Mouse (Mus musculus) heart, embryonic 11.5 days (tissue): Measurements from ENCODE around the gene Ist1. TPM values are rescaled to one million over a fixed set of nuclear protein-coding genes. Genes with fewer than 3 reads are reported as not detected.

Source experiments
- ATAC-seq: fragments of 200-750 bp; cut with Nextera tagmentation; replicated peaks from 2 replicates; pipeline ENCODE4 v1.8.0; 2017; ENCODE audit warnings: moderate library complexity; ENCODE audit not compliant: insufficient number of reproducible peaks, low FRiP score, low TSS enrichment
- H3K27ac ChIP-seq: fragments of 300-500 bp; sonication (generic); 2 replicates; pipeline ENCODE4 v1.5.1; 2014; ENCODE audit warnings: mild to moderate bottlenecking, low read depth, low read length
- H3K27me3 ChIP-seq: fragments of 300-500 bp; sonication (generic); 2 replicates; pipeline ENCODE4 v1.6.1; 2014; ENCODE audit warnings: mild to moderate bottlenecking, low read length, mixed read lengths; ENCODE audit not compliant: control insufficient read depth, insufficient read depth
- H3K36me3 ChIP-seq: fragments of 300-500 bp; sonication (generic); 2 replicates; pipeline ENCODE4 v1.6.1; 2014; ENCODE audit warnings: mild to moderate bottlenecking, low read length, moderate library complexity, mixed read lengths; ENCODE audit not compliant: control insufficient read depth, insufficient read depth
- H3K4me1 ChIP-seq: fragments of 300-500 bp; sonication (generic); 2 replicates; pipeline ENCODE4 v1.6.1; 2014; ENCODE audit warnings: low read length; ENCODE audit not compliant: control insufficient read depth, insufficient read depth
- H3K4me2 ChIP-seq: fragments of 300-500 bp; sonication (generic); 2 replicates; pipeline ENCODE4 v1.6.1; 2014; ENCODE audit warnings: mild to moderate bottlenecking, moderate library complexity
- H3K4me3 ChIP-seq: fragments of 300-500 bp; sonication (generic); 2 replicates; pipeline ENCODE4 v1.5.1; 2014; ENCODE audit warnings: low read depth, low read length
- H3K9ac ChIP-seq: fragments of 300-500 bp; sonication (generic); 2 replicates; pipeline ENCODE4 v1.6.1; 2014; ENCODE audit warnings: mild to moderate bottlenecking, low read depth, low read length, moderate library complexity
- H3K9me3 ChIP-seq: fragments of 300-500 bp; sonication (generic); replicated peaks from 2 replicates; pipeline ENCODE4 v1.6.1; 2016; ENCODE audit warnings: low read length; ENCODE audit not compliant: control insufficient read depth
- WGBS: fragments of 180-500 bp; shearing (Covaris S2); extraction: QIAGEN DNeasy Blood & Tissue Kit; methylation state at CpG from one replicate; pipeline ENCODE4 v1.1.7; 2014; ENCODE audit not compliant: insufficient replicate concordance; 5-methylcytosine and 5-hydroxymethylcytosine counted together
- polyA plus RNA-seq: library from polyadenylated mRNA; unstranded; fragments of >200 nt; fragmentation: Nextera tagmentation; extraction: Ambion mirVana; gene quantifications from 2 replicates; pipeline ENCODE4 v1.2.1, GENCODE M21; 2014

Gene Ist1
- polyA plus RNA-seq, 1 experiment from 2014 or later = 89.6 TPM

DNA sequence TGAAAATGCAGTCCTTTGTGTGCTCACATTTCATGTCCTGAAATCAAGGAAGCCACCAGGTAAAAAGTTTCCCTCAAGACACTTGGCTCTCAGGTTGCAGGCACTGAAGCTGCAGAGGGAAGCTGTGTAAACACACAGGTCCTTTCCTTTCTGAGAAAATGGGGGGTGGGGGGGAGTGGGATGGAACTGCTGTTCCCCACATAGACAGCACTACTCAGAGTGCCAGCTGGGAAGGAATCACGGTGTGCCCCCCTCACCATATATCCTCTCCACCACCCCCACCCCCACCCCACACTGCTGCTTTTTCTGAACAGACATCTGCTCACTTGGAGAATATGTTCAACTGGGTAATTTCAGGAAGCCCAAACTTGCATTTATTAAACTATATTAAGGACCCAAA is 19.5 kb upstream of the Ist1 start:
- H3K36me3 ChIP-seq = peaks cover 51% of the 10 kb centered on the region
- H3K4me3 ChIP-seq = no peak overlapping the region
- 100% methylated on average over 1 of the region's 1 CpGs for WGBS
- no peaks in the 10 kb centered on the region for H3K27me3 ChIP-seq
- H3K4me2 ChIP-seq = no peak overlapping the region
- H3K9me3 ChIP-seq = no peaks in the 10 kb centered on the region
- no peak overlapping the region for H3K9ac ChIP-seq
- H3K27ac ChIP-seq = no peak overlapping the region
- ATAC-seq = no peak
- H3K4me1 ChIP-seq = no peaks in the 10 kb centered on the region

DNA sequence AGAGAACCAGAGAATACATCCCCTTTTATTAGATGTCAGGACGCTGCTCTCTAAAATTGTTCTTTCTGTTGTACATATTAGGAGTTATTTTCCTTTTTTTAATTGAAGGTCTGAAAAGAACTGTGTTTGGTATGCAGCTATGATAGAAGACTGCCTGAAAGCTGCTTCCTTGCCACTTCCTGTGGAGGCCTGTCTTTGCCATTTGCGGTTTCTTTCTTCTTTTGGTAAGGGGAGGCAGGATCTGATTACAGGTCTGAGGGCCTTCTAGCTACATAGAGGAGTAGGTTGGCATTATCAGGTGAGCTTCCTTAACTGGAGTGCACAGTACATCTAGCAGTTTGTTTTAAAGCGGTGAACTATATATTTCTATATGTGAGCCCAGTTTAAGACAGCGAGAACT is 14.9 kb upstream of the Ist1 start:
- H3K27ac ChIP-seq = no peak overlapping the region
- H3K4me3 ChIP-seq = no peak overlapping the region
- no peak for ATAC-seq
- no peaks in the 10 kb centered on the region for H3K27me3 ChIP-seq
- H3K9me3 ChIP-seq = no peaks in the 10 kb centered on the region
- H3K4me2 ChIP-seq = no peak overlapping the region
- H3K4me1 ChIP-seq = peaks cover 18% of the 10 kb centered on the region
- peaks cover 35% of the 10 kb centered on the region for H3K36me3 ChIP-seq
- no peak overlapping the region for H3K9ac ChIP-seq
- 97% methylated on average over 4 of the region's 4 CpGs for WGBS

DNA sequence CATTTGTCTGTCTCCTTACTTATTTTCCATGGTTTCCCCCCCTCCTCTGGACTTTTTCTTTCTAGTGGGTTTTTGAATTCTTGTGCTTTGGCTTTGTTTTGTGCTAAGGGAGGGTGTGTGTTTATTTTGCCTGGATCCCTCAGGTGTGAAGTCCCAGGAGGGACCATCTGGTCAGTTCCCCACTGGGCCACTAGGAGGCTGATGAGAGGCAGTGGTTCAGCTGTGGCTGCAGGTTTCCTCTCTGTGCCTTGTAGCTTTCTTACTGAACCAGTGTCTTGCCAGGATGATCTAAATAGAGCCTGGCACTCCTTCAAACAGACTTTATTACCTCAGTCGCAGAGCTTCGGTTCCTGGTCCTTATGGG is 13.8 kb upstream of the Ist1 start:
- Histone ChIP-seq H3K27me3 (no peaks in the 10 kb centered on the region), H3K4me3 (peak overlapping the region; percentile 95), H3K4me2 (peak overlapping the region; percentile 94), H3K4me1 (peaks cover 18% of the 10 kb centered on the region), H3K27ac (no peak overlapping the region), H3K9ac (peak overlapping the region; percentile 100; the same call in 1 of the 2 replicates), H3K36me3 (peaks cover 29% of the 10 kb centered on the region), H3K9me3 (no peaks in the 10 kb centered on the region)
- ATAC-seq = 0 out of 2 replicates have a peak, but pooled peaks have one; percentile 52
- 25% methylated on average over 2 of the region's 2 CpGs for WGBS

GRCm38 (mm10) chr8:109706076-109706873 is 13.2 kb upstream of the Ist1 start:
- H3K4me3 ChIP-seq = peak overlapping the region; percentile 95
- H3K36me3 ChIP-seq = peaks cover 23% of the 10 kb centered on the region
- peak overlapping the region; percentile 100 for H3K9ac ChIP-seq
- peak overlapping the region; percentile 94 for H3K4me2 ChIP-seq
- H3K27me3 ChIP-seq = no peaks in the 10 kb centered on the region
- WGBS = 1% methylated on average over 24 of the region's 30 CpGs
- ATAC-seq = peak; percentile 60
- H3K27ac ChIP-seq = peak overlapping the region; percentile 96
- H3K4me1 ChIP-seq = peaks cover 18% of the 10 kb centered on the region
- H3K9me3 ChIP-seq = no peaks in the 10 kb centered on the region

DNA sequence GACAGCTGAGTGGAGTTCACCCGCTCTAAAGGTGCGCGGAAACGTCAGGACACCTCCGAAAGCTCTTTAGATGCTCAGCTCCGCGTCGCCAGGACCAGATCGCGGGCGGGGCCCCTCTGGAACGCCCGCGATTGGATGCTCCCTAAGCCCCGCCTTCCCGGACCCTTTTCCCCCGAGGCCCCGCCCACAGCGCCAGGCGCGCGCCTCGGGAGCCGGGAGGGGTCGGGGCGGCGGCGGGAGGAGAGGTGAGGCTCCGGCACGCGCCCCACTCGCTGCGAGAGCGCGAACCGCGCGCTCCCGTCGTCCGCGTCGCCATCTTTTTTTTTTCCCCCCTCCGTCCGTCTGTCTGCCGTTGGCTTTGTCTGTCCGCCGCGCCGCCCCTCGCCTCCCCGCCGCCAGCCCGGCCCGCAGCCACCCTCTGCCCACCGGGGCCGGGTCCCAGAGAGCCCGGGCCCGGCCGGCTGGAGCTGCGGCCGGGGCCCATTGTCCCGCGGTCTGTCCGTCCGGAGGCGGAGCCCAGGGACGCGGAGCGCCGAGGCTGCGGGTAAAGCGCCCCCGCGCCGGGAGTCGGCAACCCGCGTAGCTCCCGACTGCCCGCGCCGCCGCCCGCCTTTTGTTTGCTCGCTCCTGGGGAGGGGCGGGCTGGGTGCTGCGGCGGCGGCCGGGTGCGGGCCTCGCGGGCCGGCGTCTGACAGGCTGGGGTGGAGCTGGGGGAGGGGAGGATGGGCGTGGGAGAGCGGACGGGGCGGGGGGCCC is 12.4 kb upstream of the Ist1 start, which contains the start of gene Zfp821:
TSS of gene Zfp821 (plus strand) at position 227 of the 756 bp plus-strand sequence.
- peak; percentile 88 for ATAC-seq
- peaks cover 18% of the 10 kb centered on the region for H3K4me1 ChIP-seq
- peak within 1 kb of the TSS; percentile 100 for H3K9ac ChIP-seq
- H3K27me3 ChIP-seq = no peaks in the 10 kb centered on the region
- H3K36me3 ChIP-seq = peaks cover 16% of the 10 kb centered on the region
- peak within 1 kb of the TSS; percentile 94 for H3K4me2 ChIP-seq
- H3K4me3 ChIP-seq = peak within 1 kb of the TSS; percentile 95
- no peaks in the 10 kb centered on the region for H3K9me3 ChIP-seq
- H3K27ac ChIP-seq = peak within 1 kb of the TSS; percentile 96
- 0% methylated on average over 94 of the region's 100 CpGs for WGBS

- Histone ChIP-seq H3K4me1 (peaks cover 18% of the 10 kb centered on the region), H3K36me3 (peaks cover 9% of the 10 kb centered on the region), H3K9ac (peak overlapping the region; percentile 64), H3K4me2 (peak overlapping the region; percentile 94), H3K9me3 (no peaks in the 10 kb centered on the region), H3K4me3 (peak overlapping the region; percentile 95), H3K27ac (peak overlapping the region; percentile 25; the same call in 1 of the 2 replicates), H3K27me3 (no peaks in the 10 kb centered on the region)
- ATAC-seq = peak; percentile 5; the same call in 1 of the 2 replicates
- WGBS = 9% methylated on average over 24 of the region's 24 CpGs
These were observed 11.7 kb upstream of the Ist1 start for GRCm38 (mm10) chr8:109704565-109705319.

GRCm38 (mm10) chr8:109698477-109698876 is 5.4 kb upstream of the Ist1 start:
- ATAC-seq = no peak
- H3K4me3 ChIP-seq = no peak overlapping the region
- no peak overlapping the region for H3K9ac ChIP-seq
- H3K27me3 ChIP-seq = no peaks in the 10 kb centered on the region
- H3K36me3 ChIP-seq = no peaks in the 10 kb centered on the region
- no peak overlapping the region for H3K4me2 ChIP-seq
- H3K9me3 ChIP-seq = no peaks in the 10 kb centered on the region
- no peak overlapping the region for H3K27ac ChIP-seq
- no peaks in the 10 kb centered on the region for H3K4me1 ChIP-seq
- 64% methylated on average over 3 of the region's 3 CpGs for WGBS

DNA sequence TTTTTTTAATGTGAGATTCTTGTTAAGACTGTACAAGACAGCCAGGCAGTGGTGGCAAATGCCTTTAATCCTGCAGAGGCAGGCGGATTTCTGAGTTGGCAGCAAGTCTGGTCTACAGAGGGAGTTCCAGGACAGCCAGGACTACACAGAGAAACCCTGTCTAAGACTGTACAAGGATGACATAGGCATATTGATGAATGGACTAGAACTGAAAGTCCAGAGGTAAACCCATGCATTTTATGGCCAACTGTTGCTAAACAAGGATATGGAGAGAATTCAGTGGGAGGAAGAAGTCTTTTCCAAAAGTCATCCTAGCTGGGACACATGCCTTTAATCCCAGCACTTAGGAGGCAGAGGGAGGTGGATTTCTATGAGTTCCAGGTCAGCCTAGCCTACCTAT is 4.7 kb upstream of the Ist1 start:
- 62% methylated on average over 1 of the region's 1 CpGs for WGBS
- Histone ChIP-seq H3K9ac (no peak overlapping the region), H3K27me3 (no peaks in the 10 kb centered on the region), H3K9me3 (no peaks in the 10 kb centered on the region), H3K4me2 (no peak overlapping the region), H3K4me1 (no peaks in the 10 kb centered on the region), H3K36me3 (no peaks in the 10 kb centered on the region), H3K27ac (no peak overlapping the region), H3K4me3 (no peak overlapping the region)
- no peak for ATAC-seq
